Mouse (Mus musculus) kidney, adult 9 months (tissue): ENCODE results near the gene Syt13.

Source experiments
- DNase-seq: peaks from one replicate; pipeline ENCODE4 v3.0.0; 2022

Gene Syt13

DNA sequence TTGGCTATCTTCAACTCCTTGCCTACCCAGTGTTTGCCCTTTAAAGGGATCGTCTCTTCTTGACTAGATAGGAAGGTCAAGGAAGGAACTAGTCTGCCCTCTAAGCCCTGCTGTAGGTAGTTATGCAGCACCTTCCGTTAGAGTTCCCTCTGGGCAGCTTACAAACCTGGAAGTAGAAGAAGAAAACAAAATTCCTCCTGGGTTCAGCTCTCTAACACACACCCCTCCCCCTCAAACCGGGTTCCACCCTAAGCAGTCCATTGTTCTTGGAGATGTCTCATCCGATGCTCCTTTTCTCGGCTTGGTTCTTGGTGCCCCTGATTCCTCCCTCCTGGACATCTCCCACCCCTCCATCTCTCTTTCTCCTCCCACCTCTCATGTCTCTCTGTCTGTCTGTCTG, 14.8 kb downstream of the Syt13 start:
- DNase-seq: no peak

DNA sequence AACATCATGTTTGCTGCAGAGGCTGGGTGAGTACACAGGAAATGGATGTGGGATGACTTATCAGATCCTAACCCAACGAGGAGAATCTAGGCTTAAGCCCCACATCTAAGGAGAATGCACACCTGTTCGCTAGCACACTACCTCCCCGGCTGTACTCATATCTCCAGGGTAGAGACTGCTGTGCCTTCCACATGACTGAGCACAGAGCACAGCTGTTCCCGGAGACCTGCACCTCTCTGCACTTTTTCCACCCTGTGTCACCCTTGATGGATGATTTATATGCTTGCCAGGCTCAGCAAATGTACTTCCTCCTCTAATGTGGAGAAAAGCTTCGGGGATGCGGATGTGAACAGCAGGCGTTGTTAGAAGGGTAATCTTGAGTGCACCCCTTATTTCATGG, 16.2 kb downstream of the Syt13 start:
- DNase-seq: no peak

DNA sequence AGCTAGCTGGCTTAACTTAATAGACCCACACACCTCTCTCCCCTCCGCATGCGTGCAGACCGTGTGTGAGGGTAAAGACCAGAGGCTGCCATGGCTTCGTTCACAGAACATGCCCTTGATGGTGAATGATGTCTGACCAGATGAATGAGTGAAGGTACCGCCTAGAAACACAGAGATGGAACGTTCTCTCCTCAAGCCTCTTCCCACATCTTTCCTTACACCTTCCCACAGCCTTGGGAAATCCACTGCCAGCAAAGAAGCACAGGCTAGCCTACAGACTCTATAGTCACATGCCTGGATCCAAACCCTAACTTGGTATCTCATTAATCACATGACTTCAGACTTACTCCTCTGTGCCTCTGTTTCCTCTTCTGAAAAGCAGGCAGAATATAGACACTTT, 18.5 kb downstream of the Syt13 start:
- no peak for DNase-seq

DNA sequence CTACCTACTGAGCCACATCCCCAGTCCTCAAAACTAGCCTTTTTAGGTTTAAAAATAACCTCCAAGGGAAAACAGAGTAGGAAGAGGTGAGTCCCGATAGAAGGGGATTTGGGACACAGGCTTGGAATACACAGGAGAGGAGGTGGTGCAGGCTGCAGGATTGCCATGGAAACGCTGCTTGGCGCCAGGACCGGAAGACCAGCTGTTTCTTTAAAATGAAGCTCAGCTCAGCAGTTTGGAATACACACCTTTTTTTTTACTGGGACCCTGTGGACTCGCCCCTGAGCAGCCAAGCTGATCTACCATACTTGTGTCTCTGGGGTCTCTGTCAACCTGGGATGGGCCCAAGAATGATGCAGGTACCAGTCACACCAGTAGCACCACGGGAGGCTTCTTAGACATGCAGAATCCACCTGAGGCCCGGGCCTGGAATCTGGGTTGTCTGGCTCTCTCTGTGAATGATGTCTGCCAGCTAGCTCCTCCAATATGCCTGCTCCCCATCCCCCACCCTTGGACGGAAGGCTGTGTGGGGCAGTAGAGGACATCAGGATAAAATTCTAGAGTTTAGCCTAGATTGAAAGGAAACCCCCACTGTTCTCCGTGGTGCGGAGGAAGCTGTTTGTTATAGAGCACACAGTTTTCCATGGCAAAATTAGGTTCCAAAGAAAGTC, 19.5 kb downstream of the Syt13 start:
- no peak for DNase-seq

DNA sequence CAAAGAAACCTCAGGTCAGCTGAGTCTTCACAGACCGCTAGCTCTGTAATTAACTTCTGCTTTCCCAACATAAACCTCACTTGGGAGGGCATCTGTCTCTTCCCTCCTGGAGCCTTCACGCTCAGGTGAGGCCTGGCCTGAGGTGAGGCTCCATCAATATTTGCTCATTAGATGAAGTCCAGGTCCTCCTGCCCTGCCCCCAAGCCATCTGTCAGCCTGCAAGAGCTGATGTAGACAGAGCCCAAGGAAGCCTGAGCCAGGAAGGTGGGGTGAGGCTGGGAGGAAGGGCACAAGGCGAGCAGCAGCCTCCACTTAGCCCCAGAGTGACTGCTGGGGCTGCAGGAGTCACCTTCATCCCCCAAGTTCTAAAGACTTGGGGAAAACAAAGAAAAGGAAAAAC, 20.6 kb downstream of the Syt13 start:
- no peak for DNase-seq

DNA sequence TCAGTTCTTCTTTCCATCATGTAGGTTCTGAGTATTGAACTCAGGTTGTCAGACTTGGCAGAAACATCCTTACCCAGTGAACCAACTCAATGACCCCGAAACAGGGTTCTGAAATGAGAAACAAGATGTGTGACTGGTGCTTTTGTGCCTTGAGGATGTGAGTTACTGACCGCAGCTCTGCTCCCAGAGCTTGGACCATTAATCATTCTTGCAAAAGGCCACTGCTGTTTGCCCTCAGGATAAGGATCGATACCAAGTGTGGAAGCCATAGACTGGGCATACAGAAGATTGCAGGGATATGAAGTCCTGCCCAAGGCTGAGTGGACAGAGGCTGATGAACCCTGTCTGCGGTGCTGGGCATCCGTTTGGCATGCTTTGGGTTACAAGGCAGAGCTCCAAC, 23.2 kb downstream of the Syt13 start:
- DNase-seq: no peak

DNA sequence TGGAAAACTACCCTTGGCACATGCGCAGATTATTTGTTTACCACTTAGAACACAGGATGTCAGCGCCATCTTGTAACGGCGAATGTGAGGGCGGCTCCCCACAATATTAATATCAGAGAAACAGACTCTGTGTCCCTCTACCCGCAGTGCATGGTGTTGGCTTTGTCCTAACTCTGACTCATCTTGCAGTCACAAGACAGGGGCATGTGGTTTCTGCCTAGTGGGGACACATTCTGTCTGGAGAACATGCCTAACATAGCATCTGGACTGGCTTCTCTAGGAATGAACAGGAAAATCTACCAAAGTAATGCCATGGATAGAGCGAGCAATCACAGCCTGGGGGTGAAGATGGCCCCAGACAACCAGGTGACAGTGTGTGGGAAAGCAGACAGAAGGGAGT, 23.9 kb downstream of the Syt13 start:
- DNase-seq: no peak

DNA sequence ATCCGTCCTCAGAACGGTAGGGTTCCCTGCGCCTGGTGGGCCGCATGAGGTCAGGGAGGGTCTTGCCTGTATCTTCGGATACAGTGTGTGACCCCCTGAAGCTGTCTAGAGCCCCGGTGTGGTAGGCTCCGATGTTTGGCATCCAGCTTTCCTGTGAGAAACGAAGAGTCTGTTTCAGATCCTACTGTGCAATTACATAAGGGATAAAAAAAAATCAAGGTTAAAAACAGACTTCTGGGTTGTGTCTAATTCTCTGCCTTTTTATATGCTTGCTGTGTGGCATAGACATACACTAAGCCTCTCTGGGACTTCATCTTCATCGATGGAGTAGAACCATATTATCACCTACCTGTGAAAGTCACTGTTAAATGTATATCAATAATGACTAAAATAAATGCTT, 26.1 kb downstream of the Syt13 start:
- DNase-seq: no peak

DNA sequence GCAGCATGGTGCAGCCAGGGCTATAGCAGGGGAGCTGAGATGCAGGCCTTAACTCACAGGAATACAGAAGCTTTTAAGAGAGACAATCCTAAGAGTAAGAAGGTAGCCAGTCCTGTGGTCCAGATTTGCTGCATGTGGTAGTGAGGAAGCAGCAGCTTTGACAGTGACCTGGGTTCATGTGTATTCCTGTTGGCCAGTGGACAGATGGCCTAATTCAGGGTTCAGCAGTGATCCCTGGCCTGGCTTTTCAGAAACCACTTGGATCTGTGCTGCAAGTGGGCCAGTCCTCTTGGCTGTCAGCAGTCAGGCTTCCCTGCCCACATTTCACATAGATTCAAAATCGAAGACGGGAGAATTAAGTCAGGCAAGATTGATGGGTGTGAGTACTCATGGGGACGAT, 26.6 kb downstream of the Syt13 start:
- DNase-seq: no peak

DNA sequence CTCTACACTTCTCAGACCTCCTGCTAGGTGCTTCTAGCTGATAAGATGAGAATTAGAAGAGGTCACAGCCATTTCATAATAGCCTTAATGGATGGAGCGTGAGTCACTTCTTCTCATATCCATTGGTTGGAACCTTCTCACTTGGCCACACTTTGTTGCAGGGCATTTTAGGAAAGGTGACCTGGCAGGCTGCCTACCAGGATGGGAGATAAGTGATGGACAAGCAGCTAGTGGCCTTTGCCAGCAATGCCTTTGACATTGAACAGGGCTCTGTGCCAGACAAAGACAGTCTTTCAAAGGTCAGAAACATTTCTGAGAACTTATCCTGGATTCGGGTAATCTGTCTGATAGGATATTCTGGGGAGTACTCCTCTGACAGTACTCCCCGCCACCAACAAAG, 28.5 kb downstream of the Syt13 start:
- no peak for DNase-seq

DNA sequence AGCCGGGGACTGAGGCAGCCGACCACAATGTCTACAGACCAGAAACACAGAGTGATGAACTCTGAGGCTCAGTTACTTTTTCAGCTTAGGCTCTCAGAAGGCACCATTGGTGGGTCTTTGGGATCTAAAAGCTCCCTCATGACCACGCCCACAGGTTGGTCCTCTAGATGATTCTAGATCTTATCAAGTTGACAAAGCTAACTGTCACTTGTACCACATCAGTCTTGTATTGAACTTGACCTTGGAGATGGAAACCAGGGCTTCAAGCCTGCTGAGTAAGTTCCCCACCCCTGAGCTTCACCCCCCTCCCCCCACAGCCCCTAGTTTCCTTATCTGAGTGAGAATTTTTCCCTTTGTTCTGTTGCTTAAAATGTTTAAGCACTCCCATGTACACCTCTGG, 29.5 kb downstream of the Syt13 start:
- DNase-seq: no peak

DNA sequence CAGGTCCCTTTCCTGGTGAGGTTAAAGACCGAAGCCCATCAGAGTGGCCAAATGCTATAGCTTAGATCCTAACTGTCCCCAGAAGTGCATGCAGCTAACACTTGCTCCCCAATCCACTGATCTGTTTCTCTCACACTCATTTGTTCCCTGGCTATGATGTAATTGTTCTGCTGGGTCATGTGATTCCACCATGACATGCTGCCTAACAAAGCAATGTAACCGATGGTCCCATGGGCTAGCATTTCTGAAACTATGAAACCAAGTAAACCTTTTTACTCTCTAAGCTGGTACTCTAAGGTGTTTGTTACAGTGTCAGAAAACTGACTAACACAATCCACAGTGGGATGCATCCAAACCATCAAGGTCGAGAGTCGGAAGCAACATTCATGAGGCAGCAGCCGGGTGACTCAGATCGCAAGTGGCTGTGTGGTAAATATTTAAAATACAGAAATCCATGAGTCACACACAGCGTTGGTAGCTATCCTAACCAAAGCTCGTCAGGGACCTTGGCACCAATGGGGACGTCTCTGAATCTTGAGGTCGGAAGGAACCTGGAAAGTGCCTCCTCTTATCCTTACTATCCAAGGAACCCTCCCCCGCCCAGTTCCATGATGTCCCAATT, 30.3 kb downstream of the Syt13 start:
- DNase-seq: no peak

DNA sequence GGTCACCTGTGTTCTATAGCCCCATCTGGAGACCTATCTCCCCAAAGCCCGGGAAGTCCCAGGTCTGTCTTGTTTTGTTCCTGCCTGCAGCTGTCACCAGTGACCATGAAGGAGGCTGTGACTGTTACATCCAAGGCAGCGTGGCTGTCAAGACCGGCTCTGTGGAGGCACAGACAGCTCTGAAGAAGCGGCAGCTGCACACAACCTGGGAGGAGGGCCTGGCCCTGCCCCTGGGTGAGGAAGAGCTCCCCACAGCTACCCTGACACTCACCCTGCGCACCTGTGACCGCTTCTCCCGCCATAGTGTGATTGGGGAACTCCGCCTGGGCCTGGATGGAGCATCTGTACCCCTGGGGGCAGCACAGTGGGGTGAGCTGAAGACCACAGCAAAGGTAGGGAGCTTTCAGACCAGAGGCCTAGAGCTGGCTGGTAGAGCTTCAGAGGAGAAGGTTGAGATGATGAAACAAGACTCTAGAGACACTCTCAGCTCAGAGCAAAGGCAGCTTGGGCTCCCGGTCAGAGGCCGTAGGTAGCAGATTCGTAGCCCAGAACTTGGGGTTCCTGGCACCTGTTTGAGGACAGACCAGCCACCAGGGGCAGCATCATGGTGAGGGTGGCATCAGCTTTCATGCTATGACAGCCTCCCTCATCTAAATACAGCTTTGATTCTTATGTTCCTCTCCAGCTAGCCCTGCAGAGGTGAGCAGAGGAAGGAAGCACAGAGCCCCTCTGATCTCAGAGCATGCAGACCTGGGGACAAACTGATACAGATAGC, 31.1 kb downstream of the Syt13 start:
- no peak for DNase-seq

DNA sequence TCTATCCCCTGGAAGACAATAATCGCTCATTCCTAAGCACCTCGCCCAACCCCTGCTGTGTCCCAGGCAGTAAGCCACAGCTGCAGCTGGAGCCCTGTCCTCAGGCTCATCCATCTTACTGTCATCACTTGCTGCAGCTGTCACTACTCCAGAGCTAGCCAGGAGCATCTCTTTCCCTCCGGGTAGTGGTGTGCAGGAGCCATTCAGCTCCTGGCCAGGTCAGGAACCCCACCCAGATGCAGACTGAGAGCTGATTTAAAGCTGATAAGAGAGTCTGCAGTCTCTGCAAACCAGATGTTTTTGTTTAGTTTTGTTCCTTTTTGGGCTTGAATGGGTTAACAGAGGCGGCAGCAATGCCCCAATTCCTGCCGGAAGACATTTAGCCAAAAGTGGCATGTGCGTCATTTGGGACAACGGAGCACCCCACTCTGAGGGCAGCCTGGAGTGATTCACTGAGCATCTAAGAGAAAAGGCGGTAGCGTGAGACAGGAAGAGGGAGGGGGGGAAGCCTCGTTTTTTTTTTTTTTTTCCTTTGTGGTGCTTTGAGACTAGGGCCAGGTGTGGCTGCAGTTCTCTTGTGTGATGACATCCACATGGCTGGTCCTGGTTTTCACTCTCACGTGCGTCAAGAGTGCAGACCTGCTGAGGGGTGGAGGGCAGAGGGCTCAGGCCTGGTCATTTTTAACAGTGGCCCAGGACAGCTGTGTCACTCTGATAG, 33.2 kb downstream of the Syt13 start:
- DNase-seq: no peak

DNA sequence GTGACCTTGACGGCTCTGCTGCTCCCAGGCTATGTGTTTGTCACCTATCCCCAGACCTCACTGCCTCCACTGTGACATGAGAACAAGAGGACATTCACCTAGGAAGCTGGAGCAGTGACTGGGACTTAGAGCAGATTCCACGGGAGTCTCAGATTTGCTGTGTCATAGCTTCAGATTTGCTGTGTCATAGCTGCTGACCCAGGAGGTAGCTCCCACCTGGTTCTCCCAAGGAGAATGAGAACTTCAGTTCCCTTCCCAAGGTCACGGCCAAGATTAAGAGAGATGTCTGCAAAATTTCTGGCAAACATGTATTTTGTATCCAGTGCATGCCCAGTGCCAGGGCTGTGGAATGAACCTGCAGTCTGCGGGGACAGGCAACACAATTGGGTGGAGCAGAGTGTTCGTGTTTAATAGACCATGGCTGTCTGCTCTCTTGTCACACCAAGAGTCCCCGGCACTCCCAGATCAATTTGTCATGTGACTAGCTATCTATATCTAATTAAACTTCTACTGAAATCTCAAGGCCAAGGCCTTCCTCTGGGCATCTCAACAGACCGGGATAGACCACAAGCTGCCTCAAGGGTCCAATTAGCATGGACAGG, 33.9 kb downstream of the Syt13 start:
- DNase-seq: no peak

DNA sequence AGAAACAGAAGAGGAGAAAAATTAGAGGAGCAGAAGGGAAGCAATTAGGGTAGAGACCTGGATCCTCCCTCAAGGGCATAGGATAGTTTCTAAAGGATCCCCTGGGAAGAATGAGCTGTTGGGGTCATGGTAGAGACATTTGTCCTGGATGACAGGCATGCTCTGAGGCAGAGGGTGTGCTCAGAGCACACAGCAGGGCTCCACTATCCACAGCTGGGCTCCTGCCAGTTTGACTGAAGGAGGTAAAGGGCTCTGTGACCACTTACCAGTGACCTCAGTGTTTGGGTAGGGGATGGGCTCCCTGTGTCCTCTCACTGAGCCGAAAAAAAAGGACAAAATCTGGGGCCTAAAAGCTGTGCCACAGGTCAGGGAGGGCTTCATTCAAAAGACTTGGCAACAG, 34.6 kb downstream of the Syt13 start:
- DNase-seq: no peak

DNA sequence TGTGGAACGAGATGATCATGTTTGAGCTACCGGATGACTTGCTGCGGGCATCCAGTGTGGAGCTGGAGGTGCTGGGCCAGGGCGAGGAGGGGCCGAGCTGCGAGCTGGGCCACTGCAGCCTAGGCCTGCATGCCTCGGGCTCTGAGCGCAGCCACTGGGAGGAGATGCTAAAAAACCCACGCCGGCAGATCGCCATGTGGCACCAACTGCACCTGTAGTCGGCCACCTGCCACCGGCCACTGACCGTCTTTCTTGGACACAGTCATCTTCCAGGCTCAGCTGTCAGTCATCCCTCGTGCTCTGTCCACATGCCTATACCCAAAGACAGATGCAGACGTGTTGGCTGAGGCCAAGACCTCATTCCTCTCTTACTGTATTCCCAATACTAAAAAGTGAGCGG, 38.6 kb downstream of the Syt13 start:
- no peak for DNase-seq

DNA sequence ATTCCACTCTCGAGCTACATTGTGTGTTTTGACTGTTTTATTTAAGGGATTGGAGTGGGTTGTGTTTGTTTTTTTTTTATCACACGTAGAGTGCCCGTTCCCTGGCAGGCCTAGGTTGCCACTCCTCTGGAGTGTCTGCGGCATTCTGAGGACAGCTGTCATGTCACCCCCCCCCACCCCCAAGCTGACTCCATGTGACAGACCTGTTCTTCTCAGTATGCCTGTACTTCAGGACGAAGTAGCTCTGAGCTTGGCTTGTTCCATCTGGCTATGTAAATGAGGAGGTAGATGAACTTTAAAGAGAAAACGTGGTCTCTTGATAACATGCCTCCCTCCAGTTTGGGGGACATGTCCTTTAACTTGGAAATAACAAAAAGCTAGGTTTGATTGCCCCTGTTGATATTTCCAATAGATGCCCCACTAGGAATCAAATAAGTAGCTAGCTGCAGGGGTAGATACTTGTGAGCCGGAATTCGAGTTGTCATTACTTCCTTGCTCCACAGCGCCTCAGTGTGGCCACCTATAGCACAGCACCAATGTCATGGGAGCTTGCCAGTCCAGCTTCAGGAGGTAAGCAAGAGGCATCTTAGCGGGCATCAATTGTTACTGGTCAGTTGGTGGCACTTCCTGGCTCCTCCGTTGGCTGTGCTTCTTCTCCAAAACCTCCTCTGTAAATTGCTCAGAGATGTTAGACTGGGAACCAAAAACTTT, 39.7 kb downstream of the Syt13 start:
- DNase-seq: peak; percentile 69

DNA sequence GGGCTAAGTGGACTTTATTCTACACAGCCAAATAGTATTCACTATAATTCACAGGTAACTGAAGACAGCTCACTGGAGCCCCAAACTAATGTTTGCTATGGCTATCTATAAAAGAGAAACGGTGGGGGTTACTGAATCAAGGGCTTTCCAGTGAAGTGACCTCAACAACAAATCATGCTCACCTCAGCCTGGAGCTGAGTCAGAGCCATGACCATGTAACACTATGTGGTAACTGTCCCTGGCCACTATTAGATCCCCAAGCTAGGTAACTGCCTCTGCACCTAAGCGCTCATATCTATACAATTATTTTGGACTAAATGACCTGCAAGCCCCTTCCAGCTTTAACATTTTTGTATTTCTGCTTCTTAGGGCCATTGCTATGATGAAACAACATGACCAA, 42.0 kb downstream of the Syt13 start:
- DNase-seq: no peak

DNA sequence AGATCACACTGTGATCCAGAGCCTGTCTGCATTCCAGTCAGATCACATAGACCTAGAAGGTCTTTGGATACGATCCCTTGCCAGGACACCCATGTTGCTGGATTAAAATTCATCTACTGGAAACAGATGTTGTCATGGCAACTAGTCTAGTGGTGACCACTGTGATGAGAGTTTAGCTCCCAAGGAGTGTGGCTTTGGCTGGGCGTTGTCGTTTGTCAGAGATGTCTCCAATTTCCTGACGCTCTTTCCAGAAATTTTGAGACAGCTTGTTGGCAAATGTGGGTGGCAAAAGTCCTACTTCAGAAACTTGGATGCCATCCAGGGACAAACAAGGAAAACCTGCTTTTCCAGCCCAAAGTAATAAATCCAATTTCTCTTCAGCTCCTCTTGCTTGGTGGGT, 43.7 kb downstream of the Syt13 start:
- peak; percentile 8 for DNase-seq

DNA sequence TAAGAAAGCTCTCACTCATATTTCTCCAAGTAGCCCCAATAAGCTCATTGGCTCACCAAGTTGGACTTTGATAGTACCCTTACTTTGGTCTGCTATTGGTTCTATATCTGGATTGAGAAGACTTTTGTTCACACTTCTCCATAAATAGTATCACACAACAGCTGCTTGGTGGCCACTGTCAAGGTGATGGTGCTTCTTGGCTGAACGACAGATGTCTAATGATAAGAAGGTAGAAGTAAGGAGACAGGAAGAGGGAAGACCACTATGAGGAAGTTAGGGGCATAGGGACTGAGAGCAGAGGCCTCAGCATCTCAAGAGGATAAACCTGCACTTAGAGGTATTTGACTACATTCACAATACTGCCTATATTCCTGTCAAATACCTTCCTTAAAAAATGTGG, 49.4 kb downstream of the Syt13 start:
- DNase-seq: no peak

DNA sequence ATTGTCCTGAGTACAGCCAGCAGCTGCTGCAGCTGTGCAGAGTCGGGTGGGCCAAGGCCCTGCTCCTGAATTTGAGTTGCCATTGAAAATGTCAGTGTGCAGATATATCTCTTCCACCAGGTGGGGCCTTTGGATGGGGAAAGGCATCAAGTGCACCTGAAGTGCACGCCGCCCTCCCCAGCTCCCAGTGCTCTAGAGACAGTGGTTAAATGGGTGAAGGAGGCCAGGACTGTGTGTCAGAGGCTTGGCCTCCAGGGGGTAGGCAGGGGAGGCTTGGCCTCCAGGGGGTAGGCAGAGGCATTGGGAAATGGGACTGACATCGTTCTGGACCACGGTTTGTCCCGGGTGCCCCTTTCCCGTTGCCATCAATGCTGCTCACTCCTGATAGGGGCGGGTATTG, 51.4 kb downstream of the Syt13 start:
- no peak for DNase-seq
